Mouse (Mus musculus): ENCODE results near the gene Litaf. TPM values are rescaled to one million over a fixed set of nuclear protein-coding genes. Genes with fewer than 3 reads are reported as not detected.
A peak's percentile ranks its signal among the peaks of the same experiment; 100 is the strongest.
"Not testable (repeated sequence)": the region's sequence is repeated elsewhere in the genome, so short reads cannot be mapped to it uniquely, and the experiment has no call there.

Gene Litaf
- total RNA-seq, 2 experiments from 2014 or later: 15.3 to 19.8 TPM

DNA sequence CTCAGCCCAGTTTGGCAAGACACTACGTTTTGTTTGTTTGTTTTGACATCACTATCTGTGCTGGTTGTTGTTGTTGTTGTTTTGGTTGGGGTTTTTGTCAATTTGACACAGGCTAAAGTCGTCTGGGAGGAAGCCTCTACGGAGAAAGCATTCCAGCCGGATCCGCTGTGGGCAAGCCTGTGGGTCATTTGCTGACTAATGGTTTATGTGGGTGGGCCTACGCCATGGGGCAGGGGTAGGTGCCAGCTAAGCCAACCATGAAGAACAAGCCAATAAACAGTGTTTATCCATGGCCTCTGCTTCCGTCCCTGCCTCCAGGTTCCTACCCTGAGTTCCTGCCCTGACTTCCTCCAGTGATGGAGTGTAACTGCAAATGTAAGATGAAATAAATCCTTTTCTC lies 37.8 kb downstream of the Litaf start:
- no peak for DNase-seq (ENCODE audit: extremely low spot score in 1 of 2, low spot score in 1 of 2)

DNA sequence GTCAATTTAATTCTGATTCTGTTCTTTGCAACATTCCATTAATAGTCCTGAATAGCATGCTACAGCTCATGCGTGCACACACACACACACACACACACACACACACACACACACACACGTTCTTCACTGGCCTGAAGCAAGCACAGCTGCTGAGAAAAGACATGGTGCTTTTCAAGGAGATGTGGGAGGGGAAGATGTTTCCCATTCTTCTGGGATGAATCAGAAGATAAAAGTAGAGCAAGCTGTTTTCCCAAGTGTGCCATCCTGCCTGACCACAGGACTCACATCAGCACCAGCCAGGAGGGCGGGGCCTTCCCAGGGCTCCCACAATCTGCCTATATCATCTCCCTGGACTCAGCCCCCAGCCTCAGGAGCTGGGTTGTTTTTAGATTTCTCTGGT lies 41.1 kb downstream of the Litaf start:
- no peak for DNase-seq (ENCODE audit: extremely low spot score in 1 of 2, low spot score in 1 of 2)

DNA sequence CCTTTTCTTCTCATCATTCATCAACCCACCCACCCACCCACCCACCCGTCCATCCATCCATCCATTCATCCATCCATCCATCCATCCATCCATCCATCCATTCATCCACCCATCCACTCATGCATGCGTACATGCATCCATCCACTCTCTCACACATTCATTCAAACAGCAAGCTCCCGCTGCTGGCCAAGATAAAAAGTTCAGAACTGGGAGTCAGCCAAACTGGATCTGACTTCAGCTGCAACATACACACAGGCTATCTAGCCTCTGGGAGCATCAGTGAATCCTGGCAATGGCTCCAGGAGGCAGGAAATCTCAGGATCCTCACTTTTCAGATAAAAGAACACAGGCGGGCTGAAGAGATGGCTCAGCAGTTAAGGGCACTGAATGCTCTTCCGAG lies 42.3 kb downstream of the Litaf start:
- DNase-seq (ENCODE audit: extremely low spot score in 1 of 2, low spot score in 1 of 2): no peak

DNA sequence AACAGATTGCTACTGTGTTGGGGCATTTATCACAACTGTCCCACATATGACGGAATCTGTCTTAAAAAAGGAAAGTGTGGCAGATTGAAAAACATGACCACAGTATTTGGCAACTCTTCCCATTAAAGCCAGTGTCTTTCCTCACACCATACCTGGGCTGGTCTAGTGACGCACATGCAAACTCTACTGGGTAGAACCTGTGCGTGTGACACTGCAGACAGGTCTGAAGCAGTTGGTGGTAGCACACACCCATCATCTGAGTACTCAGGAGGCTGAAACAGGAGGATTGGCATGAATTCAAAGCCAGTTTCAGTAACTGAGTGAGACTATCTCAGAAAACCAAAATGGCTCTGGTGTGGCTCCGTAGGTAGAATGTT lies 43.9 kb downstream of the Litaf start:
- no peak for DNase-seq (ENCODE audit: extremely low spot score in 1 of 2, low spot score in 1 of 2)

DNA sequence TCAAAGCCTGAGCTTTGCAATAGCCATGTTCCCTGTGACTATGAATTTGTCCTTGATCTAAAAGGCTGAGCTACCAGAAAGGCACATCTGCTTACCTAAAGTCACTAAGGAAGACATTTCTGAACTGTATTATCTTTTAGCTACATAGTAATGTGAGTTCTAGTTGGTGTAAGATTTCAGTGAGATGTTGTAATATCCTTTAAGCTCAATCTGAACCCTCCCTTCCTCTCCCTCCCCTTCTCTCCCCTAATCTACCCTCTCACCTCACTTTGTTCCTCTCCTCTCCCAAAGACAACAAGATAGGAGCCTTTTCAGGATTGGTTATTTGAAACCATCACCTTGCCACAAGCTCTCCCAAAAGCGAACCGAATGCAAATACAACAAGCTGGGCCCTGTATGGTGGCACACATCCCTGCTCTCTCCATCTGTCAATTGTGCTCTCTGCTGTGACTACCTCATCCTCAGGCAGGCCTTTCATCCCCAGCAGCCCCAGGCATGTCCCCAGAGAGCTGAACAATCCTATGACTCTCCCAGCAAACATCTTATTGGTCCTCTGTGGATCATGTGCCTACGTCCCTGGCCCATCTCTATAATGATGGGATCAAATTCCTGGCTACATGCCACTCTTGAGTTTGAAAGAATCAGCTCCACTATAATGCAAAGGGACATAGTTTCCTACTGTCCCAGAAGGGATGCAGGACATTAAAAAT lies 44.4 kb downstream of the Litaf start:
- no peak for DNase-seq (ENCODE audit: extremely low spot score in 1 of 2, low spot score in 1 of 2)

DNA sequence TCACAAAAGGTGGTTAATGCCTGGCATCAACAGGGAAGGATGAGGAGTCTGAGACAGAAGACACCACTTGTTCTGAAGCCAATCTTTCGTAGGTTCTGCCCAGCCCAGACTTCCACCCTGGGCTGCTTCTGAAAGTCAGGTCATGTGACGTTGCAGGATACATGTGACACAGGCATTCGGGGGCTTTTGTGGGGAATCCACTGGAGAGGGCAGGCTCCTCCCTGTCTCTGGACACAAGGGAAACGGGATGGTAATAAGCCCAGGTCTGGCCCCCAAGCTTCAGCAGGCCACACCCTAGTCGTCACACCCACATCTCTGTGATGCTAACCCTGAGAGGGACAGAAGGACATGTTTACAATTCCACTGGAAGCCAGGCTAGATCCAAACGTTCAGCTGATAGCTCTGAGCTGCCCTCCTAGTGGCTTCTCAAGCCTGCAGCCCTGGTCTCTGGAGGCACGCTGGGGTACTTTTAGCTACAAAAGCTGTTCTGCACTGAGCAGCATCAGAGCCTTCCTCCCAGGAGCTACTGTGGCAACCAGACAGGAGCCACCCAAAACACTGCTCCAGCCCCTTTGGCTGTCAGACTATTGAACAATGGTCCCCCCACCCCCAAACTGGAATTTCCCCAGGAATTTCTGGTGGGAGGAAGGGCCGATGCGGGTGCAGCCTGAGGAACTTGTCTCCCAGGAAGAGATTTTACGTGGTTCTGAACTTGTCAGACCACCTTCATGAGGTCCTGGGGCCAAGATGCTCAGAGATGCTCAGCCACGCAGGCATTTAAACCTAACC lies 48.0 kb downstream of the Litaf start:
- DNase-seq (ENCODE audit: extremely low spot score in 1 of 2, low spot score in 1 of 2): no peak

DNA sequence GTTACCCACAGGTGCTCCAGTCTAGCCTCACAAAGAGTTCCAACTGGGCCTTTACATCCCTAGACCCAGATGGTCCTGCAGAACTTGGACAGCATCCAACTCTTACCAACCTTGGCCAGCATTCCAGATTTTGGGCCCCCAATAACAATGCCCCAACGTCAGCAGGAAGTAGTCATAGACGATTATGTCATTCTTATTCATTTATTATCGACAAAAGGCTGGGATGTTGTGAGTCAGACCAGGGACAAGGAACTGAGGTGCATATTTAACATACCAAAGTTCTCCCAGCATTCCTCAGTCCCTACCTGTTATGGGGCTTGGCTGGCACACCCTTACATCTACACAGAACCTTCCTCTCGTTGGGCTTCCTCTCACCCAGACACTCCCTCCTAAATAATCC lies 49.6 kb downstream of the Litaf start:
- no peak for DNase-seq (ENCODE audit: extremely low spot score in 1 of 2, low spot score in 1 of 2)

DNA sequence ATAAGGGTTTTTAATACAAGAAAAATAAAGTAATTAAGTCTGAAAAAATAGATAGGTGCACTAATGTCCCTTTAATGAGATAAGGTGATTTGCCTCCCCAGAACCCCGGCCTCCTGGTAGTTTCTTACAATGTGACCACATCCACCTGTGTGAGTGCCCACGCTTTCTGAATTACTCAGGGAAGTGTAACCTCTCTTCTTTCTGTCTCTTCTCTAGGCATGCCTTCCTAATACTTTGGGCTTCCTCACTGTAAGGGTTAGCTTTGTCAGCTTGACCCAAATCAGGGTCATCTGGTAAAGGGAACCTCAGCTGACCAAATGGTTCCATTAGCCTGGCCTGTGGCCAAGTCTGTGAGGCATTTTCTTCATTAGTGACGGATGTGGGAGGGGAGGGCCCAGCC lies 51.5 kb downstream of the Litaf start:
- DNase-seq (ENCODE audit: extremely low spot score in 1 of 2, low spot score in 1 of 2): no peak

DNA sequence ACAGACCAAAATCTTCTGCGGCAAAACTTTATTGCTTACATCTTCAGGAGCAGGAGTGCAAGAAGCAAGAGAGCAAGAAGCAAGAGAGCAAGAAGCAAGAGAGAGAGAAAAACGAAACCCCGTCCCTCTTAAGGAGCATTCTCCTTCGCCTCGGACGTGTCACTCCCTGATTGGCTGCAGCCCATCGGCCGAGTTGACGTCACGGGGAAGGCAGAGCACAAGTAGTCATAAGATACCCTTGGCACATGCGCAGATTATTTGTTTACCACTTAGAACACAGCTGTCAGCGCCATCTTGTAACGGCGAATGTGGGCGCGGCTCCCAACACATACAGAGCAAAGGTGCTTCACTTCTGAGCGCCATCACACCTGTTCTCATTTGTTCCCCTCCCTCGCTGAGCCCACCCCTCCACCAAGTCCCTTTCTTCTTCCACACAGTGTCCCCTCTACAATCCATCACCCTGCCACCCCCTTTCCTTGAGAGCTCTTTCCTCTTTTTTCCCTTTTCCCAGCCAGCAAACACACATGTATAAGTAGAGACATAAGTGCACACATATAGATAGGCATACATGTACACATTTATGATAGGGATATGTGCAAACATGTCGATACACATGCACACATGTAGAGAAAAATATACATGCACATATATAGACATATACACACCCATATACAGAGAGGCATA lies 52.4 kb downstream of the Litaf start:
- not testable (repeated sequence) for DNase-seq (ENCODE audit: extremely low spot score in 1 of 2, low spot score in 1 of 2)

DNA sequence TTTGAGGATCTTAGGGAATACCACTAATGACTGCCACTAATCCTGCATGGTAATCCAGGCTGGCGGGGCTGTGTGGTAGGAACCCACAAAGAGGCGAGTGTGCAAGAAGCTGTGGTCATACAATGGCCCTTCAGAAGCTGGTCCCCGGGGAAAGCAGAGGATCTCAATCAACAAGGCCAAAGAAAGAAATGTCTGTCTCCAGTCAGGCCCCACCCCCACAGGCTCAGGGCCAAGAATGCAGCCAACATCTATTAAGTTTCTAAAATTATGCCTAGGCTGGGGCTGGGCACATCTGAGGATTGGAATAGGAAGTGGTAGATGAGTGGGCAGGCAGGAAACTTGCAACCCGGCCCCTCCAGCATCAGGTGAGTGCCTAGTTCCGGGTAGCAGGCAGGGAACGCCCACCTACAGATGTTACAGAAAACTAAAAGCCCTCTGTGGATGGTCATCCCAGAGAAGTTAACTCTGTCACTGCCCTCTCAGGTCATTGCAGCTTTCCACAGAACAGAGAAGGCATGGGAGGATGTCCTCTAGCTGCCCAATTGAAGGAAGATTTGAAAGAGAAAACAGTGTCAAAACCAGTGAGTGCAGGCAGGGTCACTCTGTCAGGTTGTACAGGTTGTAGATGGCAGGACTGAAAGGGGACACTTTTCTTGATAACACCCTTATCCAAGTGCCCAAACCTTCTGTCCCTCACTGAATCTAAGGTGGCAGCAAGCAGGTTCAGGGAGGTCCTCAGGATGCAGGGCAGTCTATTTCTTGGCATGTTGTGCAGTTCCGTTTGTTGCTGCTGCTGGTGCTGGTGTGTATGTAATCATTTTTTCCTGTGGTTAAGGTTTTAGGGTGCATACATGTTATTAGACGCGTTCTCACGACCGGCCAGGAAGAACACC lies 53.1 kb downstream of the Litaf start:
- DNase-seq (ENCODE audit: extremely low spot score in 1 of 2, low spot score in 1 of 2): peak in 1 of 2 experiments; percentile 43

DNA sequence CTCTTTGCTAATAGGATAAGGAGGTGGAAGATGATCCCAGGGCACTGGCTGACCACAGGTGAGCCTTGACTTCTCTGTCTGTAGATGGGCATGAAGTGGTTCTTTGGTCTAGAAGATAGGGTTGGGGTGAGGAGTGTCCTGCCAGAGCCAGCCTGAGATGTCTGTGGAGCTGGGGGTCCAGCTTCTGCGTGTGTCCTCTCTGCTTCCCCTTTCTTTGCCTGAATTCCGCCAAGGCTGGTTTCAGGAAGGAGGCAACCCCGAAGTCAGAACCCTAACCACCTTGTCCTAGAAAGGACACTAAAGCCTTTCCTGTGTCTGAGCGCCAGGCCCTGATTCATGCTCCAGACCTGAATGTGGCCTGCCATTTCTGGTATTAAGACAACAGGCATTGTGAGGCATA lies 54.0 kb downstream of the Litaf start:
- no peak for DNase-seq (ENCODE audit: extremely low spot score in 1 of 2, low spot score in 1 of 2)

DNA sequence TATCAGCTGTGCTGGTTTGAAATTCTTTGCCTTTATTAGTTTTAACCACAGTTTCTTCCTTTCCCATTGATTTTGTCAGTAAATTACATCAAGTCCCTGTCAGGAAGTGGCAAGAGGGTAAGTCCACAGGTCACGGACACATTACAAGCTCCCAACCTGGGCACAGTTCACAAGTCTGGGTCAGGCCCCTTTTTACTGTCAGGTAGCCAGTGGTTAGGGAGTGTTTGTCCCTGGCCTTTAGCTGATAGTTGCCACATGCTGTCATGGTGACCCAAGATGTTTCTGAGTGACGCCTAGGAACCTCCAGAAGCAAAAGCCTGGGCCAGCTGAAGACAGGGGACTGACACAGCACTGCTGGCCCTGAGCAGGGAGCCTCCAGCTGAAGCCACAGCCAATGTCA lies 54.8 kb downstream of the Litaf start:
- no peak for DNase-seq (ENCODE audit: extremely low spot score in 1 of 2, low spot score in 1 of 2)

DNA sequence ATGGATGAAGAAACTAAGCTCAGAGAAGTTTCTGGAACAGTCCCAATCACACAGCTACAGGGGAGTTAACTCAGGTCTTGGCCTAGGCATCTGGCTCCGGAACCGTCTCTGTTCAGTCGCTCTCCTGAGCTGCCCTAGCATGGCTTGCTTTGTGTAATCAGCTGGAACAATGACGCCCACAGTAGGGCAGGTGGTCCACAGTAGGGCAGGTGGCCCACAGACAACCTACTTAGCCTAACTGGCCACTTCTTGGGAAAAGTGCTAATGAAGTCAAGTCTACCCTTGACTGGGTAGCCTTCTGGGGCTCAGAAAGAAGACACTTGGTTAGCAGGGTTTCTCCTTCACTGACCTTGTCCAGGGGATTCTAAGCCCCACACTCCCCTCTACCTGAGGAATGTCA lies 55.7 kb downstream of the Litaf start:
- DNase-seq (ENCODE audit: extremely low spot score in 1 of 2, low spot score in 1 of 2): no peak

DNA sequence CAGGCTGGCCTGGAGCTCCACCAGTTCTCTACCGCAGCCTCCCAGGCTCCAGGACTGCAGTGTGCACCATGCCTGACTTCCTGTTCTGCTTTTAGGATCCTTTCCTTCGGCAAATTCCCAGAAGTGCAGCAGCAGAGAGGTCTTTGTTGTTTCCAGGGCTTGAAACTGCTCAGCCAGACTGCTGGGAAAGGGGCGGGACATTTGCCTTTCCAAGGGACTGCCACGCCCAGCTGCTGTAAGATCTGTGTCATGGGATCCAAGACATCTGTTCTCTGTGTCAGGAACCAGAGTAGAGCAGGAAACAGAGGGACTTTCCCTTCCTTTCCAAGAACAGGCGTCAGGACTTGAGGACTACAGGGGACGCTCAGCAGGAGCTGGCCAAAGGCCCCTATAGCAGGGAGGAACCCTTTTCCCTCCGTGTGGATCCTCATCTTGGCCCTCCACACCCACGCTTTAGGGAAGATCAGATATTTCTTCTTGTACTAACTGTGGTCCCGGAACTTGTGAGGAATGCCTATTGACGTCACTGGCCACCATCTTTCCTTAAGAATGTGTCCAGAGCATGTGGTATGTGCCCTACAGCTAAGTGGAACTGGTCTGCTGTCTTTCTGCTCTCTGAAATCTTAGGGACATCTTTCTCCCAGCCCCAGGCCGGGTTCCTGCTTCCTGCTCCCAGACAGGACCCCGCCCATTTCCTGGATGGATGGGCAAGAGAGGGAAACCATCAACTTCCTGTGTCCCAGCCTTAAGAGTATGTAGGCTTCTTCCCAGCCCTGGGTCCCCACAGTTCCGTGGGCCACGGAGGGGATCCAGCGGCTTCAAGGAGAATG lies 57.6 kb downstream of the Litaf start:
- no peak for DNase-seq (ENCODE audit: extremely low spot score in 1 of 2, low spot score in 1 of 2)

DNA sequence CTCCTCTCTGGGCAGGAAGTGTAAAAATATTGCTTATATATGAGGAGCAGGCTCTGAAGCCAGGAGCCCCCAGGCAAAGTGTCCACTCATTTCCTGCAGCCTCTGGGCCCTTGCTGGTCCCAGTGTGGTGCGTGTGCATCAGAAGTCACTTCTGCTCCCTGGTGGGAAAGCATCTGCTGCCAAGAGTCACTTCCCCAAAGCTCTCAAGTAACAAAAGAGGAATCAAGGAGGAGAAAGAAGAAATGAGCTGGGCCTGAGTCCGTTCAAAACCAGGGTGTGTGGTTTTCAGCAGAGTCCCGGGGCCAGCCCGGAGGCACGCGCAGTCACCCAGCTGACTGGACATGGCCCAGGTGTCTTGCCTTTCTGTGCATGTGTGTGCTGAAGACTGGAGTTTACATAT lies 59.9 kb downstream of the Litaf start:
- no peak for DNase-seq (ENCODE audit: extremely low spot score in 1 of 2, low spot score in 1 of 2)

DNA sequence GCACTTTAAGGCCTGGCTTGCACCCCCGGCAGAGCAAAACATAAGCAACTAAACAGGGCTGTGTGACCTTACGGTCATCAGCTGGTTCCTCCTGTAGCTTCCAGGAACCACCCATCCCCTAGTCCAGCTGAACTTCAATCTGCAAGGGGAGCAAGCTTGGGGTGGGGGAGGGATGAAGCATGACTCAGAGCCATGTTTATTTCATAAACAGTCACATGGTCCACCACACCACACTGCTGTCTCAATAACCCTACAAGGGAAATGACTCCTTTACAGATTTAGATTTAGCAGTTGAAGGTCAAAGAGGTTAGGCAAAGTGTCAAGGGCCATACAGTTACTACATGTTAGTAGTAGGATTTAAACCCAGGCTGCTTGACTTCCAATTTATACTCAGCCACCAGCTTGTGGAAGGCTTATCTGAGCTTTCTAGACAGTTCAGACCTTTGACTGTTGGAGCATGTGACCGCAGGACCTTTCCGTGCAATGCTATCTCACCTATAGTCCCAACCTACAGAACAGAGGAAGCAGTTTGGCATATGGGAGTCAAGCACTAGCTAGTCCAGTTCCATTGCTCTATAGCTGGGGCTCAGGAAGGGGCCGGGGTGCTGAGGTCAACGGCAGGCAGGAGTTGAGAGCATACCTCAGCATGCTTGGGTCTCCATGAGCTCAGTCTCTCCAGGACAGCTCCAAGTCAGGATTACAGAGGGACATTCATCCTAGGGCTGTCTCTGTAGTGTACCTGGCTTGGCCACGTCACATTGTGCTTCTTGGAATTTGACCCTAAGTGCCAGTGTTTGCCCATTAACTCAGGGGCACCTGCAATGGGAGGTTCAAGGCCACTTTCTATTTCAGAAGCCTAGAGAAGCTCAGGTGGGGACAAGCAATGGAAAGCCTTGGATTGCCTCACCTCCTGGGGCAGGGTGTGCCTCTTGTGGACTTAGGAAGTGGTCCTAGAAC lies 64.0 kb downstream of the Litaf start:
- no peak for DNase-seq (ENCODE audit: extremely low spot score in 1 of 2, low spot score in 1 of 2)

DNA sequence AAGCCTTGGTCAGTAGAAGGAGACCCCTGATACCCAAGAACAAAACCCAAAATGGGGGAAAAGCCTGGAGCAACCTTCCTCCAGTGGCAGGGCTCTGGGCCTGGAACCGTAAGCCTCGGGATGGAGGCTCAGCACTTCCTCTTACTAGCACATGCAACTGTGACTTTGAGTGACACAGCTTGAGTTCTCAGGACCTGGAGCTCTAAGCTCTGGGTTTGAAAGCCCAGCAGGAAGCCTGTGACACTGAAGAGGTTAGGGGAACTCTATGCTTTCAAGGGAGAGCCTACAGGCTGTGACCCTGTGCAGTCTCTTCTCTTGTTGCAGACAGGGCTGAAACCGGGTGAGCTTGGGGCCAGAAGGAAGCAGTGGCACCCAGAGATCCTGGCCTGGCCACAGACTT lies 66.1 kb downstream of the Litaf start:
- DNase-seq (ENCODE audit: extremely low spot score in 1 of 2, low spot score in 1 of 2): no peak

DNA sequence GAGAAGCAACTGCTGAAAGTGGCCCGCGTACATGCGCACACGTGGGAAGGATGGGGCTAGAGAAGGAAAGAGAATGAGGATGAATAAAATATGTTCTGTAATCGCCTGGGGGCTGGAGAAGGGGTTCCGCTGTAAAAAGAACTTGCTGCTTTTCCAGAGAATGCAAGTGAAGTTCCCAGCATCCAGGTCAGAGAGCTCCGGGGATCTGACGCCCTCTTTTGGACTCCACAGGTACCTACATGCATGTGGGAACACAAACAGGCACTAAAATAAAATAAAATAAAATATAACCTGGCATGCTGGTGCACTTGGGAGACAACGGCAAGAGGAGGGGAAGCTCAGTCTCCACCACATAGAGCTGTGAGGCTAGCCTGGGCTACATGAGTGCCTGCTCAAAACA lies 67.7 kb downstream of the Litaf start:
- DNase-seq (ENCODE audit: extremely low spot score in 1 of 2, low spot score in 1 of 2): no peak

DNA sequence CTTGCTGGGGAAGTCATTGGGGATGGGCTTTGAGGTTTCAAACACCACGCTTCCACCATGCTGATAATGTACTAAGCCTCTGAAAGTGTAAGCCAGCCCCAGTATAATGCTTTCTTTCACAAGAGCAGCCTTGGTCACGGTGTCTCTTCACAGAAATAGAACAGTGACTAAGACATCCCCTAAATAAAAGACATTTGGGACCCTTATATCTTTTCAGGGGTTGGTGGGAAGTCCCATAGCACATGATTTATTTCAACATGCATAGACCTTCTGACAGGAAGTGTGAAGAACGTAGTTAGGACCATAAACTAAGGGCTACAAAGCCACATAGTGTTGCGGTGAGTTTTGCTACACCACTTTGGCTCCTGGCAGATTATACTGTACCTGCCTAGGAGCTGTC lies 69.4 kb downstream of the Litaf start:
- DNase-seq (ENCODE audit: extremely low spot score in 1 of 2, low spot score in 1 of 2): no peak
